Mouse (Mus musculus) liver, embryonic 11.5 days (tissue): ENCODE results near the gene Ralgapa1. TPM values are rescaled to one million over a fixed set of nuclear protein-coding genes. Genes with fewer than 3 reads are reported as not detected.
"Not testable (repeated sequence)": the region's sequence is repeated elsewhere in the genome, so short reads cannot be mapped to it uniquely, and the experiment has no call there.

Source experiments
- ATAC-seq: fragments of 200-750 bp; cut with Nextera tagmentation; replicated peaks from 2 replicates; pipeline ENCODE4 v1.8.0; 2017; ENCODE audit warnings: moderate number of reproducible peaks, mild to moderate bottlenecking, moderate TSS enrichment, moderate library complexity; ENCODE audit not compliant: low FRiP score
- DNase-seq: peaks from one replicate; pipeline ENCODE4 v3.0.0-alpha.2; 2017; ENCODE audit warnings: low spot score
- H3K27ac ChIP-seq: fragments of 300-500 bp; sonication (generic); 2 replicates; pipeline ENCODE4 v1.5.1; 2014; ENCODE audit warnings: mild to moderate bottlenecking, low read depth, low read length, control low read depth
- H3K27me3 ChIP-seq: fragments of 300-500 bp; sonication (generic); replicated peaks from 2 replicates; pipeline ENCODE4 v1.6.1; 2014; ENCODE audit warnings: low read length, mixed read lengths; ENCODE audit not compliant: control insufficient read depth, insufficient read depth
- H3K36me3 ChIP-seq: fragments of 300-500 bp; sonication (generic); 2 replicates; pipeline ENCODE4 v1.6.1; 2014; ENCODE audit warnings: mild to moderate bottlenecking, low read length, moderate library complexity, mixed read lengths; ENCODE audit not compliant: control insufficient read depth, insufficient read depth
- H3K4me1 ChIP-seq: fragments of 300-500 bp; sonication (generic); replicated peaks from 2 replicates; pipeline ENCODE4 v1.6.1; 2014; ENCODE audit warnings: low read length, mixed read lengths; ENCODE audit not compliant: control insufficient read depth, insufficient read depth
- H3K4me2 ChIP-seq: fragments of 300-500 bp; sonication (generic); 2 replicates; pipeline ENCODE4 v1.6.1; 2014; ENCODE audit warnings: mild to moderate bottlenecking, control low read depth, moderate library complexity
- H3K4me3 ChIP-seq: fragments of 300-500 bp; sonication (generic); 2 replicates; pipeline ENCODE4 v1.5.1; 2014; ENCODE audit warnings: low read depth, low read length, control low read depth
- H3K9ac ChIP-seq: fragments of 300-500 bp; sonication (generic); 2 replicates; pipeline ENCODE4 v1.6.1; 2014; ENCODE audit warnings: low read depth, low read length, control low read depth
- H3K9me3 ChIP-seq: fragments of 300-500 bp; sonication (generic); 2 replicates; pipeline ENCODE4 v1.6.1; 2016; ENCODE audit warnings: low read length, inconsistent platforms, mixed read lengths; ENCODE audit not compliant: control insufficient read depth
- WGBS: fragments of 180-500 bp; shearing (Covaris S2); extraction: QIAGEN DNeasy Blood & Tissue Kit; methylation state at CpG from one replicate; pipeline ENCODE4 v1.1.7; 2014; 5-methylcytosine and 5-hydroxymethylcytosine counted together
- polyA plus RNA-seq: library from polyadenylated mRNA; unstranded; fragments of >200 nt; fragmentation: Nextera tagmentation; extraction: Ambion mirVana; gene quantifications from 2 replicates; pipeline ENCODE4 v1.2.1, GENCODE M21; 2014

The Ralgapa1 gene
- polyA plus RNA-seq, 1 experiment from 2014 or later: 12.3 TPM

- WGBS: 73% methylated on average over 6 of the region's 6 CpGs
- DNase-seq: no peak
- no peak for ATAC-seq
Measured at GRCm38 (mm10) chr12:55824027-55824426, 3.1 kb upstream of the Ralgapa1 start.

GRCm38 (mm10) chr12:55820119-55820660 is 777 bp downstream of the Ralgapa1 start:
- Histone ChIP-seq H3K27me3 (no peaks in the 10 kb centered on the region), H3K9ac (peak overlapping the region; percentile 83), H3K4me2 (peak overlapping the region; percentile 79), H3K27ac (peak overlapping the region; percentile 91), H3K36me3 (no peaks in the 10 kb centered on the region), H3K4me1 (no peaks in the 10 kb centered on the region), H3K4me3 (peak overlapping the region; percentile 90), H3K9me3 (no peaks in the 10 kb centered on the region)
- ATAC-seq: peak; percentile 59
- no peak for DNase-seq
- WGBS: under 1% methylated on average over 35 of the region's 35 CpGs

More at GRCm38 (mm10) chr12:55824027-55824426, 3.1 kb upstream of the Ralgapa1 start:
- no peaks in the 10 kb centered on the region for H3K4me1 ChIP-seq
- no peak overlapping the region for H3K27ac ChIP-seq
- no peaks in the 10 kb centered on the region for H3K27me3 ChIP-seq
- H3K36me3 ChIP-seq: no peaks in the 10 kb centered on the region
- no peak overlapping the region for H3K4me2 ChIP-seq
- no peaks in the 10 kb centered on the region for H3K9me3 ChIP-seq
- H3K4me3 ChIP-seq: no peak overlapping the region
- no peak overlapping the region for H3K9ac ChIP-seq

- no peaks in the 10 kb centered on the region for H3K9me3 ChIP-seq
- no peak for ATAC-seq
- 87% methylated on average over 5 of the region's 5 CpGs for WGBS
- H3K4me3 ChIP-seq: no peak overlapping the region
- DNase-seq: no peak
- H3K4me1 ChIP-seq: no peaks in the 10 kb centered on the region
- H3K9ac ChIP-seq: no peak overlapping the region
- no peaks in the 10 kb centered on the region for H3K36me3 ChIP-seq
- no peak overlapping the region for H3K4me2 ChIP-seq
- no peak overlapping the region for H3K27ac ChIP-seq
- no peaks in the 10 kb centered on the region for H3K27me3 ChIP-seq
Measured at GRCm38 (mm10) chr12:55816488-55816887, 4.5 kb downstream of the Ralgapa1 start.

- ATAC-seq (no peak), DNase-seq (no peak)
- 74% methylated on average over 3 of the region's 3 CpGs for WGBS
- Histone ChIP-seq H3K9ac (no peak overlapping the region), H3K4me2 (no peak overlapping the region), H3K27ac (no peak overlapping the region), H3K4me1 (peaks cover 4% of the 10 kb centered on the region), H3K36me3 (no peaks in the 10 kb centered on the region), H3K9me3 (no peaks in the 10 kb centered on the region), H3K27me3 (no peaks in the 10 kb centered on the region), H3K4me3 (no peak overlapping the region)
Measured at GRCm38 (mm10) chr12:55805035-55805434, 15.9 kb downstream of the Ralgapa1 start.

GRCm38 (mm10) chr12:55801131-55801530 is 19.8 kb downstream of the Ralgapa1 start:
- H3K36me3 ChIP-seq: no peaks in the 10 kb centered on the region
- no peaks in the 10 kb centered on the region for H3K9me3 ChIP-seq
- no peak overlapping the region for H3K4me3 ChIP-seq
- H3K27me3 ChIP-seq: no peaks in the 10 kb centered on the region
- H3K27ac ChIP-seq: no peak overlapping the region
- 88% methylated on average over 4 of the region's 4 CpGs for WGBS
- ATAC-seq (no peak), DNase-seq (no peak)
- no peak overlapping the region for H3K4me2 ChIP-seq
- peaks cover 10% of the 10 kb centered on the region for H3K4me1 ChIP-seq
- H3K9ac ChIP-seq: no peak overlapping the region

GRCm38 (mm10) chr12:55800144-55800543 is 20.8 kb downstream of the Ralgapa1 start:
- no peak for DNase-seq
- H3K36me3 ChIP-seq: no peaks in the 10 kb centered on the region
- H3K27ac ChIP-seq: no peak overlapping the region
- WGBS: 64% methylated on average over 5 of the region's 5 CpGs
- no peaks in the 10 kb centered on the region for H3K9me3 ChIP-seq
- H3K27me3 ChIP-seq: no peaks in the 10 kb centered on the region
- no peak overlapping the region for H3K9ac ChIP-seq
- H3K4me2 ChIP-seq: no peak overlapping the region
- peaks cover 10% of the 10 kb centered on the region for H3K4me1 ChIP-seq
- H3K4me3 ChIP-seq: no peak overlapping the region
- ATAC-seq: peak; percentile 68

GRCm38 (mm10) chr12:55798745-55799144 is 22.2 kb downstream of the Ralgapa1 start:
- H3K9ac ChIP-seq: no peak overlapping the region
- ATAC-seq: no peak
- no peaks in the 10 kb centered on the region for H3K36me3 ChIP-seq
- no peaks in the 10 kb centered on the region for H3K9me3 ChIP-seq
- 69% methylated on average over 4 of the region's 4 CpGs for WGBS
- no peak overlapping the region for H3K27ac ChIP-seq
- no peak overlapping the region for H3K4me3 ChIP-seq
- H3K27me3 ChIP-seq: no peaks in the 10 kb centered on the region
- H3K4me1 ChIP-seq: peaks cover 10% of the 10 kb centered on the region
- DNase-seq: no peak
- no peak overlapping the region for H3K4me2 ChIP-seq

GRCm38 (mm10) chr12:55797103-55797502 is 23.9 kb downstream of the Ralgapa1 start:
- Histone ChIP-seq H3K9ac (no peak overlapping the region), H3K27me3 (no peaks in the 10 kb centered on the region), H3K4me2 (no peak overlapping the region), H3K4me3 (no peak overlapping the region), H3K9me3 (no peaks in the 10 kb centered on the region), H3K4me1 (peaks cover 10% of the 10 kb centered on the region), H3K36me3 (no peaks in the 10 kb centered on the region; the same call in 1 of the 2 replicates), H3K27ac (no peak overlapping the region)
- DNase-seq (no peak), ATAC-seq (no peak)
- WGBS: 75% methylated on average over 3 of the region's 3 CpGs

GRCm38 (mm10) chr12:55794485-55794884 is 26.5 kb downstream of the Ralgapa1 start:
- 64% methylated on average over 4 of the region's 4 CpGs for WGBS
- not testable (repeated sequence) for ATAC-seq, H3K9ac ChIP-seq, H3K27me3 ChIP-seq, H3K9me3 ChIP-seq, H3K4me1 ChIP-seq, H3K4me3 ChIP-seq, H3K27ac ChIP-seq, H3K4me2 ChIP-seq, DNase-seq, H3K36me3 ChIP-seq
